Mouse (Mus musculus): ENCODE data around the gene Kansl3. TPM values are rescaled to one million over a fixed set of nuclear protein-coding genes. Genes with fewer than 3 reads are reported as not detected.

The Kansl3 gene
- total and polyA plus RNA-seq, 3 experiments, result 35.4 to 52.8 (median 49.7) TPM

DNA sequence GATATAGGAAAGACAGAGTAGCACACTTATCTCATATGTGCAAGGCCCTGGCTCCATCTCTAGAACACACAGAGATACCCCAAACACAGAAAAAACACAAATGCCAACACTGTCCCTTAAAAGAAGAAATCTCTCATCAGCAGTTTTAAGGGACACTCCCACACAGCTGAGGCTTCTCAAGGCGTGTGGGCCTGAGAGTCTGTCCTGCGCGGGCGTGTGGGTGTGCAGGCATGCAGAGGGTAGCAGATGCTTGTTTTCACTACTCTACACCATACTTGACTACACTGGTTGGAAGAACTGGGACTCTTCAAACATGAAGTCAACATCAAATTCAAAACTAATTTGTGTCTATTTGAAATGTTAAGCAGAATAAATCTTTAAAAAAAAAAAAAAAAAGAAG lies 16.6 kb downstream of the Kansl3 start:
- no peak overlapping the region for H3K27ac ChIP-seq
- no peaks in the 10 kb centered on the region for H3K27me3 ChIP-seq (ENCODE audit: control insufficient read depth, insufficient read depth, low read length)
- WGBS, result 81% methylated on average over 4 of the region's 4 CpGs
- H3K79me2 ChIP-seq (replicated peaks; ENCODE audit: control insufficient read depth, insufficient read depth, low read length), result 0 out of 2 replicates have a peak, but pooled peaks cover 2% of the 10 kb centered on the region
- TF ChIP-seq CTCF (IDR thresholded peaks at IDR 0.05) (no peak), EP300 (IDR thresholded peaks at IDR 0.05; ENCODE audit: insufficient read depth, low read depth, low read length) (no peak), POLR2A (IDR thresholded peaks at IDR 0.05; ENCODE audit: insufficient read depth, low read depth, low read length) (no peak)
- no peaks in the 10 kb centered on the region for H3K4me1 ChIP-seq (ENCODE audit: control insufficient read depth, insufficient read depth, low read length)
- intact Hi-C loops (cut with DNase I), result loop anchor here (10.0 kb wide), 1 partner anchor 342 kb away; the partner anchor contains the start of gene Cox5b
- no peak overlapping the region for H3K9ac ChIP-seq (ENCODE audit: low read depth, low read length)
- H3K4me3 ChIP-seq, result no peak overlapping the region
- H3K36me3 ChIP-seq (ENCODE audit: control insufficient read depth, insufficient read depth, low read length), result peaks cover 2% of the 10 kb centered on the region; the same call in 1 of the 2 replicates
- no peak for DNase-seq

DNA sequence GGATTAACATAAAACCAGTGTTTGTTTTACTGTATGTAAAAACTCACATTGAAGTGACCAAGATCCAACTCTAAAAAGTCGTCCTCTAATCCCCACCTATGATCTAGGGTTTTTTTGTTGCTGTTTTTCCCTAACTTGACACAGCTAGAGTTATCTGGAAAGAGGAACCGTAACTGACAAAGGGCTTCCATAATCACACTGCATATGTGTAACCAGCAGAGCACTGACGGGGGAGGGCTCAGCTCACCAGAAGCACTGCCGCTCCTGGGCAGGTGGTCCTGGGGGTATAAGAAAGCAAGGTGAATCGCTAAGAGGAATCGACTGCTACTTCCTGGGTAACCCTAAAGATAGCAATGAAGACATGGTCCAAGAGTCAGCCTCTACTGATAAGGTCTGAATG lies 26.4 kb downstream of the Kansl3 start:
- Histone ChIP-seq H3K4me3 (no peak overlapping the region), H3K27ac (no peak overlapping the region), H3K27me3 (ENCODE audit: control insufficient read depth, insufficient read depth, low read length) (no peaks in the 10 kb centered on the region), H3K9ac (ENCODE audit: low read depth, low read length) (no peak overlapping the region), H3K36me3 (ENCODE audit: control insufficient read depth, insufficient read depth, low read length) (no peaks in the 10 kb centered on the region; the same call in 1 of the 2 replicates), H3K79me2 (replicated peaks; ENCODE audit: control insufficient read depth, insufficient read depth, low read length) (no peaks in the 10 kb centered on the region), H3K4me1 (ENCODE audit: control insufficient read depth, insufficient read depth, low read length) (no peaks in the 10 kb centered on the region)
- DNase-seq, result no peak
- intact Hi-C loops (cut with DNase I), result no loop called here
- WGBS, result 82% methylated on average over 6 of the region's 6 CpGs
- no peak for TF ChIP-seq CTCF (IDR thresholded peaks at IDR 0.05)
- TF ChIP-seq EP300 (IDR thresholded peaks at IDR 0.05; ENCODE audit: insufficient read depth, low read depth, low read length), result no peak
- no peak for TF ChIP-seq POLR2A (IDR thresholded peaks at IDR 0.05; ENCODE audit: insufficient read depth, low read depth, low read length)

DNA sequence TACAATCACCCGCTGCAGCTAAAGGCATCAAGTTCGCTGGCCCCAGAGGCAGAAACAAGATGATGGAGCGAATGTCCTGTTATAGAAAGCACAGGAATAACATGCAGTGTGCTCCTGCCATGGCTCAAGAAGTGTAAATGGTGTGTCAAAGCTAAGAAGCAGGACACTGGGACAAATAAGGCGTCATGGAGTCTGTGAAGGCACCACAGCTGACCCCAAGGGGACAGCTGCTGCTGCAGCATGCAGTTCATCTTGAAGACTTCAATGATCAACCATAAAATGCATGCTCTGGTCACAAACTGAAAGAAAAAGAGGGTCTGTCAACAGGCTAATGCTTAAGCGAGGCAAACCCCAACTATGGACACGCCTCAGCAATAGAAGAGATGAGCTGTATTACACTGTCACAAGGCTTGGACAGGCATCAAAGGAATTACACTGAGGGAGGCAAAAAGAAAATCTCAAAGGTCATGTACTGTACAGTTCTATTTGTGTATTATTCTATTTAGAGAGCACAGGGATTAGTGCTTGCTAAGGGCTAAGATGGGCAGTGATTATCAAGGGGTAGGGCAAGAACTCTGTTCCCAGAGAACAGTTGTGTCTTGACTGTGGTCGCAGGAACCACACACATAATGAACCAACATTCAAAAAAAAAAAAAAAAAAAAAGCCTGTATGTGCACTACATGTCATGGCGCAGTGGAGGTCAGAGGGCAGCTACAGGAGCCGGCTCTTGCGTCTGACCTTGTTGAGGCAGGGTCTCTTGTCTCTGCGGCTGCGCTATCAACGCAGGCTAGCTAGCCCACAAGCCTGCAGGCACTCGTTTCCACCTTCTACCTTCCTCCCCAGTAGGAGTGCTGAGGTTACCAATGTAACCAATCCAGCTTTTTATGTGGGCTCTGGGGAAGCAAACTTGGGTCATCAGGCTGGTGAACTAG lies 35.8 kb downstream of the Kansl3 start:
- TF ChIP-seq CTCF (IDR thresholded peaks at IDR 0.05) (no peak), POLR2A (IDR thresholded peaks at IDR 0.05; ENCODE audit: insufficient read depth, low read depth, low read length) (no peak), EP300 (IDR thresholded peaks at IDR 0.05; ENCODE audit: insufficient read depth, low read depth, low read length) (no peak)
- Histone ChIP-seq H3K9ac (ENCODE audit: low read depth, low read length) (no peak overlapping the region), H3K4me3 (no peak overlapping the region), H3K4me1 (ENCODE audit: control insufficient read depth, insufficient read depth, low read length) (peaks cover 1% of the 10 kb centered on the region; the same call in 1 of the 2 replicates), H3K36me3 (ENCODE audit: control insufficient read depth, insufficient read depth, low read length) (no peaks in the 10 kb centered on the region), H3K27me3 (ENCODE audit: control insufficient read depth, insufficient read depth, low read length) (no peaks in the 10 kb centered on the region), H3K27ac (no peak overlapping the region), H3K79me2 (replicated peaks; ENCODE audit: control insufficient read depth, insufficient read depth, low read length) (no peaks in the 10 kb centered on the region)
- 71% methylated on average over 14 of the region's 14 CpGs for WGBS
- intact Hi-C loops (cut with DNase I), result no loop called here
- DNase-seq, result no peak

DNA sequence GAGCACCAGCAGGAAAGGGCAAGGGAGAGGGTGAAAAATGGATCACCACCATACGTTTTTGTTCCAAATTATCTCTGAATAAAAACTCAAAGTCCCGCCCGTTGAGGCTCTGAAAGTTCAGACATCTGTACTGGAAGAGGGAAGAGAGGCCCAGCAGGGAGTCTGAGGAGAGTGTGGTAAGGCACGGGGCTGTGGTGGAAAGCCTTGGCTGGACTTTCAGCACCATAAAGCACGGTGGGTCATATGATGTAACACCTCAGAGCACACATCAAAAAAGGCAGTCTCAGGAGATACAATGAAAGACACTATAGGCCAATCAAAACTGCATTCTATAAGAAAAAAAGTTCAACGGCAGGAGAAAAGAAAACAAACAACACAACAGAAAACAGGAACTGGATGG lies 37.2 kb downstream of the Kansl3 start:
- intact Hi-C loops (cut with DNase I), result no loop called here

DNA sequence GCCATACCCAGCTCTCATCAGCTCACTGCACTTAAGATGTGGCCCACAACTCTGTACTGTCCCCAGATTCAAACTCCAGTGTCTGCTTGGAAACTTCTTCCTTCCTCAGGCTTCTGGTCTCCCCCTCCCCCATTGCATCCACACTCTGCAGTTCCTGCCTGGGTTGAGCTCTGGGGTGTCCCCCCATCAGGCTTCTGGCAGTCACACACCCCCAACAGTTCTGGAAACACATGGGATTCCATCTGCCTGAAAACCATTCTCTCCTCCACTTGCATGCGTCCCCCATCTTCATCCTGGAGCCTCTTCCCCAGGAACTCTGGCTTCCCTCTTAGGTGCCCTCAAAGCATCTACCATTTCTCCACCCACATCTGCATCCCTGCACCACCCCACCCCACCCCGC lies 42.2 kb downstream of the Kansl3 start:
- no peaks in the 10 kb centered on the region for H3K36me3 ChIP-seq (ENCODE audit: control insufficient read depth, insufficient read depth, low read length)
- 92% methylated on average over 2 of the region's 2 CpGs for WGBS
- TF ChIP-seq EP300 (IDR thresholded peaks at IDR 0.05; ENCODE audit: insufficient read depth, low read depth, low read length) (no peak), POLR2A (IDR thresholded peaks at IDR 0.05; ENCODE audit: insufficient read depth, low read depth, low read length) (no peak), CTCF (IDR thresholded peaks at IDR 0.05) (no peak)
- no peaks in the 10 kb centered on the region for H3K27me3 ChIP-seq (ENCODE audit: control insufficient read depth, insufficient read depth, low read length)
- H3K4me3 ChIP-seq, result no peak overlapping the region
- intact Hi-C loops (cut with DNase I), result no loop called here
- no peaks in the 10 kb centered on the region for H3K79me2 ChIP-seq (replicated peaks; ENCODE audit: control insufficient read depth, insufficient read depth, low read length)
- H3K4me1 ChIP-seq (ENCODE audit: control insufficient read depth, insufficient read depth, low read length), result peaks cover 1% of the 10 kb centered on the region; the same call in 1 of the 2 replicates
- H3K27ac ChIP-seq, result no peak overlapping the region
- H3K9ac ChIP-seq (ENCODE audit: low read depth, low read length), result no peak overlapping the region
- DNase-seq, result no peak

More for the DNA sequence above, 37.2 kb downstream of the Kansl3 start:
- no peaks in the 10 kb centered on the region for H3K79me2 ChIP-seq (replicated peaks; ENCODE audit: control insufficient read depth, insufficient read depth, low read length)
- H3K4me1 ChIP-seq (ENCODE audit: control insufficient read depth, insufficient read depth, low read length), result peaks cover 1% of the 10 kb centered on the region; the same call in 1 of the 2 replicates
- no peak for TF ChIP-seq POLR2A (IDR thresholded peaks at IDR 0.05; ENCODE audit: insufficient read depth, low read depth, low read length)
- no peak for TF ChIP-seq EP300 (IDR thresholded peaks at IDR 0.05; ENCODE audit: insufficient read depth, low read depth, low read length)
- no peak for TF ChIP-seq CTCF (IDR thresholded peaks at IDR 0.05)
- no peak overlapping the region for H3K4me3 ChIP-seq
- WGBS, result 70% methylated on average over 6 of the region's 6 CpGs
- H3K27me3 ChIP-seq (ENCODE audit: control insufficient read depth, insufficient read depth, low read length), result no peaks in the 10 kb centered on the region
- no peak overlapping the region for H3K27ac ChIP-seq
- H3K9ac ChIP-seq (ENCODE audit: low read depth, low read length), result no peak overlapping the region
- DNase-seq, result no peak
- H3K36me3 ChIP-seq (ENCODE audit: control insufficient read depth, insufficient read depth, low read length), result no peaks in the 10 kb centered on the region

DNA sequence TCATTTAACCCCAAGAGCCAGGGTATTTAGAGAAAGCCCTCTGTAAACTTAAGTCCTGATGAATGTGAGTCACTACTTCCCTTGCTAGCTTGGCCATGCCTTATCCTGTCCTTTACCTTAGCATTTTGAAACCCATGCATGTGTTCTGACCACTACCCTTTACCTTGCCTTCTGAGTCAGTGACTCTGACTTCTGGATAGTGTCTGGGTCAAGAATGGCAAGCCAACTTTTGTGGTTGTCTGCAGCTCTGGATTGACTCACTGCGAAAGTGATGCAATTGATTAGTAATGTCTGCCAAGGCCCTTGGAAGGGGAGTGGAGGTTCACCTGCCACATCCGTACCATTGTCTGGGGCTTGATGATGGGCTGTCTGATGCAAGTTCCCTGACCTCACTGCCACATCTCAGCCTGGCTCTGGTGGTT lies 43.1 kb downstream of the Kansl3 start:
- WGBS, result 83% methylated on average over 2 of the region's 2 CpGs
- H3K27ac ChIP-seq, result no peak overlapping the region

More for the DNA sequence above, 43.1 kb downstream of the Kansl3 start:
- no peak for DNase-seq
- H3K9ac ChIP-seq (ENCODE audit: low read depth, low read length), result no peak overlapping the region
- TF ChIP-seq CTCF (IDR thresholded peaks at IDR 0.05), result no peak
- TF ChIP-seq POLR2A (IDR thresholded peaks at IDR 0.05; ENCODE audit: insufficient read depth, low read depth, low read length), result no peak
- no peaks in the 10 kb centered on the region for H3K79me2 ChIP-seq (replicated peaks; ENCODE audit: control insufficient read depth, insufficient read depth, low read length)
- H3K4me1 ChIP-seq (ENCODE audit: control insufficient read depth, insufficient read depth, low read length), result peaks cover 1% of the 10 kb centered on the region; the same call in 1 of the 2 replicates
- H3K27me3 ChIP-seq (ENCODE audit: control insufficient read depth, insufficient read depth, low read length), result no peaks in the 10 kb centered on the region
- no peak overlapping the region for H3K4me3 ChIP-seq
- no peaks in the 10 kb centered on the region for H3K36me3 ChIP-seq (ENCODE audit: control insufficient read depth, insufficient read depth, low read length)
- intact Hi-C loops (cut with DNase I), result loop anchor here (2.0 kb wide), 2 partner anchors 167 to 175 kb away; no protein-coding TSS in a partner anchor
